In genomic region chr1:41981545-41981944, GRCm38 (mm10) we compare ENCODE assay signal across 20 mouse cellular contexts.
DNase-seq lines count a peak whose midpoint lies in the region; ATAC-seq and TF ChIP-seq lines count a peak whose summit lies in the region.
"Had no signal": no experiment of that assay in that cellular context is flagged by ENCODE, and none has a peak within 500 bp of the region (broad histone marks: within the 10 kb centered on the region; RNA-seq: fewer than 3 reads in every experiment).

No protein-coding gene starts in this region.

- H3K27me3 ChIP-seq in forebrain, embryonic 15.5 days = no peaks in the 10 kb centered on the region
- H3K27me3 ChIP-seq in forebrain, embryonic 12.5 days = no peaks in the 10 kb centered on the region
- no peaks in the 10 kb centered on the region for H3K27me3 ChIP-seq in forebrain, embryonic 16.5 days (replicated peaks; ENCODE audit: control insufficient read depth, insufficient read depth, low read length)
- H3K27me3 ChIP-seq: embryonic facial prominence, embryonic 13.5 days; hindbrain, embryonic 13.5 days had no signal

- 45% methylated on average over 5 of the region's 5 CpGs for WGBS in forebrain, embryonic 15.5 days
- whole genome bisulfite sequencing in forebrain, embryonic 12.5 days = 68% methylated on average over 5 of the region's 5 CpGs
- 40% methylated on average over 5 of the region's 5 CpGs for WGBS in forebrain, embryonic 16.5 days

- no peak for ATAC-seq in forebrain, embryonic 15.5 days (replicated peaks)
- no peak for ATAC-seq in forebrain, embryonic 12.5 days (ENCODE audit: low FRiP score)
- peak; percentile 72; the same call in 1 of the 2 replicates for ATAC-seq in forebrain, embryonic 16.5 days
- ATAC-seq: hindbrain, postnatal 0 days had no signal

- H3K4me1 ChIP-seq in forebrain, embryonic 15.5 days = 0 out of 2 replicates have a peak, but pooled peaks cover 6% of the 10 kb centered on the region
- H3K4me1 ChIP-seq in forebrain, embryonic 12.5 days = no peaks in the 10 kb centered on the region; the same call in 1 of the 2 replicates
- H3K4me1 ChIP-seq in forebrain, embryonic 16.5 days (replicated peaks; ENCODE audit: control insufficient read depth, insufficient read depth, low read length) = peaks cover 3% of the 10 kb centered on the region
- H3K4me1 ChIP-seq: embryonic facial prominence, embryonic 13.5 days; heart, embryonic 10.5 days; hindbrain, embryonic 13.5 days had no signal

- TF ChIP-seq CTCF in brain, embryonic 14.5 days (IDR thresholded peaks at IDR 0.05; ENCODE audit: borderline replicate concordance, extremely low read depth, insufficient read depth, insufficient read length) = no peak

- no peak overlapping the region for H3K9ac ChIP-seq in forebrain, embryonic 15.5 days (replicated peaks)
- H3K9ac ChIP-seq in forebrain, embryonic 12.5 days = no peak overlapping the region
- no peak overlapping the region for H3K9ac ChIP-seq in forebrain, embryonic 16.5 days (replicated peaks; ENCODE audit: low read depth, low read length)
- H3K9ac ChIP-seq: embryonic facial prominence, embryonic 13.5 days; hindbrain, embryonic 13.5 days had no signal

- no peak overlapping the region for H3K4me2 ChIP-seq in forebrain, embryonic 15.5 days (replicated peaks)
- no peak overlapping the region for H3K4me2 ChIP-seq in forebrain, embryonic 12.5 days
- H3K4me2 ChIP-seq in forebrain, embryonic 16.5 days (ENCODE audit: low read length) = no peak overlapping the region; the same call in 1 of the 2 replicates
- H3K4me2 ChIP-seq: embryonic facial prominence, embryonic 13.5 days; hindbrain, embryonic 13.5 days had no signal

- no peaks in the 10 kb centered on the region for H3K9me3 ChIP-seq in forebrain, embryonic 15.5 days
- no peaks in the 10 kb centered on the region for H3K9me3 ChIP-seq in forebrain, embryonic 12.5 days
- H3K9me3 ChIP-seq in forebrain, embryonic 16.5 days (ENCODE audit: control insufficient read depth, low read length) = no peaks in the 10 kb centered on the region
- H3K9me3 ChIP-seq: embryonic facial prominence, embryonic 13.5 days; heart, embryonic 10.5 days; hindbrain, embryonic 13.5 days had no signal

- 0 out of 2 replicates have a peak overlapping the region, but pooled peaks have one; percentile 27 for H3K27ac ChIP-seq in forebrain, embryonic 15.5 days (replicated peaks)
- no peak overlapping the region for H3K27ac ChIP-seq in forebrain, embryonic 12.5 days
- no peak overlapping the region for H3K27ac ChIP-seq in forebrain, embryonic 16.5 days (ENCODE audit: low read length)
- H3K27ac ChIP-seq: embryonic facial prominence, embryonic 13.5 days; heart, embryonic 10.5 days; hindbrain, embryonic 13.5 days; hindbrain, postnatal 0 days had no signal

- no peak for TF ChIP-seq POLR2A in brain, embryonic 14.5 days (IDR thresholded peaks at IDR 0.05; ENCODE audit: borderline replicate concordance, extremely low read depth, insufficient read depth, insufficient read length, poor library complexity, severe bottlenecking)

- no peaks in the 10 kb centered on the region for H3K36me3 ChIP-seq in forebrain, embryonic 15.5 days
- no peaks in the 10 kb centered on the region for H3K36me3 ChIP-seq in forebrain, embryonic 12.5 days (replicated peaks)
- H3K36me3 ChIP-seq in forebrain, embryonic 16.5 days (ENCODE audit: control insufficient read depth, insufficient read depth) = no peaks in the 10 kb centered on the region
- H3K36me3 ChIP-seq: embryonic facial prominence, embryonic 13.5 days; heart, embryonic 10.5 days; hindbrain, embryonic 13.5 days had no signal

- H3K4me3 ChIP-seq in forebrain, embryonic 15.5 days = no peak overlapping the region
- no peak overlapping the region for H3K4me3 ChIP-seq in forebrain, embryonic 12.5 days (replicated peaks)
- no peak overlapping the region for H3K4me3 ChIP-seq in forebrain, embryonic 16.5 days (replicated peaks; ENCODE audit: low read length)
- H3K4me3 ChIP-seq: embryonic facial prominence, embryonic 13.5 days; heart, embryonic 10.5 days; hindbrain, embryonic 13.5 days had no signal

- DNase-seq in layer of hippocampus, adult 9-11 months = peak; percentile 37
- DNase-seq in layer of hippocampus, postnatal 10 days (ENCODE audit: low spot score in 2 of 2) = no peak
- peak; percentile 77 for DNase-seq in brain, embryonic 14.5 days (ENCODE audit: low read depth)
- no peak for DNase-seq in cerebellum, postnatal 36 days
- DNase-seq in cerebellum, postnatal 4 days (ENCODE audit: low spot score in 2 of 2) = no peak
- DNase-seq: adrenal gland, adult 8-10 months; adrenal gland, postnatal 36 days; cerebellum, adult 18-20 months; cerebellum, adult 9-11 months; embryo, embryonic 11 days; gastrocnemius, postnatal 10 days; heart, adult 18-20 months; heart, postnatal 10 days had no signal

Comparison
In these comparisons a context has a peak if more than half of its experiments do, and no peak if none do; other contexts are left out.
1. DNase-seq: peak in layer of hippocampus, adult 9-11 months (single experiment) and brain, embryonic 14.5 days (single experiment); none in layer of hippocampus, postnatal 10 days (0 of 2), cerebellum, postnatal 36 days (0 of 2) and cerebellum, postnatal 4 days (0 of 2).